Mouse (Mus musculus) kidney, postnatal 0 days (tissue): Measurements from ENCODE around the gene Slc28a1. TPM values are rescaled to one million over a fixed set of nuclear protein-coding genes. Genes with fewer than 3 reads are reported as not detected.
"Not testable (repeated sequence)": the region's sequence is repeated elsewhere in the genome, so short reads cannot be mapped to it uniquely, and the experiment has no call there.

Experiments used
- ATAC-seq: fragments of 200-750 bp; cut with Nextera tagmentation; replicated peaks from 2 replicates; pipeline ENCODE4 v1.8.0; 2017; ENCODE audit warnings: low read depth, moderate number of reproducible peaks, moderate TSS enrichment, moderate library complexity; ENCODE audit not compliant: low FRiP score
- DNase-seq: peaks from one replicate; pipeline ENCODE4 v3.0.0-alpha.2; 2016; ENCODE audit warnings: low spot score
- H3K27ac ChIP-seq: fragments of 300-500 bp; sonication (generic); 2 replicates; pipeline ENCODE4 v1.5.1; 2014; ENCODE audit warnings: mild to moderate bottlenecking
- H3K27me3 ChIP-seq: fragments of 300-500 bp; sonication (generic); 2 replicates; pipeline ENCODE4 v1.6.1; 2014; ENCODE audit warnings: low read length, mixed read lengths; ENCODE audit not compliant: insufficient read depth
- H3K36me3 ChIP-seq: fragments of 300-500 bp; sonication (generic); 2 replicates; pipeline ENCODE4 v1.6.1; 2014; ENCODE audit warnings: low read length, mixed read lengths; ENCODE audit not compliant: insufficient read depth
- H3K4me1 ChIP-seq: fragments of 300-500 bp; sonication (generic); replicated peaks from 2 replicates; pipeline ENCODE4 v1.6.1; 2014; ENCODE audit warnings: antibody characterized with exemption, low read length, mixed read lengths; ENCODE audit not compliant: insufficient read depth
- H3K4me2 ChIP-seq: fragments of 300-500 bp; sonication (generic); 2 replicates; pipeline ENCODE4 v1.6.1; 2014; ENCODE audit warnings: mild to moderate bottlenecking, low read length, moderate library complexity, mixed read lengths
- H3K4me3 ChIP-seq: fragments of 300-500 bp; sonication (generic); replicated peaks from 2 replicates; pipeline ENCODE4 v1.5.1; 2014; ENCODE audit warnings: low read depth, low read length
- H3K9ac ChIP-seq: fragments of 300-500 bp; sonication (generic); 2 replicates; pipeline ENCODE4 v1.6.1; 2014; ENCODE audit warnings: low read depth, low read length
- H3K9me3 ChIP-seq: fragments of 300-500 bp; sonication (generic); replicated peaks from 2 replicates; pipeline ENCODE4 v1.6.1; 2016; ENCODE audit warnings: low read length, inconsistent platforms, mixed read lengths
- CTCF ChIP-seq: IDR thresholded peaks from 2 replicates; pipeline ENCODE4 v1.5.1; 2016; ENCODE audit warnings: antibody characterized with exemption, low read depth, mild to moderate bottlenecking, moderate library complexity
- WGBS: fragments of 180-500 bp; shearing (Covaris S2); extraction: QIAGEN DNeasy Blood & Tissue Kit; methylation state at CpG from one replicate; pipeline ENCODE4 v1.1.7; 2014; 5-methylcytosine and 5-hydroxymethylcytosine counted together
- polyA plus RNA-seq: library from polyadenylated mRNA; unstranded; fragments of >200 nt; fragmentation: Nextera tagmentation; extraction: Ambion mirVana; gene quantifications from 2 replicates; pipeline ENCODE4 v1.2.1, GENCODE M21; 2015

Gene Slc28a1
- polyA plus RNA-seq, 1 experiment from 2014 or later = 1.3 TPM

GRCm38 (mm10) chr7:81153327-81153726 is 38.7 kb downstream of the Slc28a1 start:
- H3K36me3 ChIP-seq = no peaks in the 10 kb centered on the region
- TF ChIP-seq CTCF = no peak
- WGBS = 83% methylated on average over 6 of the region's 6 CpGs
- no peaks in the 10 kb centered on the region for H3K27me3 ChIP-seq
- no peak overlapping the region for H3K9ac ChIP-seq
- ATAC-seq (no peak), DNase-seq (no peak)
- H3K27ac ChIP-seq = no peak overlapping the region
- H3K4me2 ChIP-seq = no peak overlapping the region
- H3K9me3 ChIP-seq = no peaks in the 10 kb centered on the region; the same call in 1 of the 2 replicates
- no peak overlapping the region for H3K4me3 ChIP-seq
- no peaks in the 10 kb centered on the region for H3K4me1 ChIP-seq

GRCm38 (mm10) chr7:81154244-81154643 is 39.6 kb downstream of the Slc28a1 start:
- not testable (repeated sequence) for H3K27ac ChIP-seq, DNase-seq, H3K4me3 ChIP-seq, ATAC-seq, H3K27me3 ChIP-seq, H3K4me2 ChIP-seq, H3K9ac ChIP-seq, H3K9me3 ChIP-seq, H3K4me1 ChIP-seq, H3K36me3 ChIP-seq

GRCm38 (mm10) chr7:81154960-81155359 is 40.4 kb downstream of the Slc28a1 start:
- Histone ChIP-seq H3K4me1 (no peaks in the 10 kb centered on the region), H3K36me3 (no peaks in the 10 kb centered on the region)

GRCm38 (mm10) chr7:81158933-81159332 is 44.3 kb downstream of the Slc28a1 start:
- ATAC-seq = no peak
- no peak overlapping the region for H3K4me2 ChIP-seq
- WGBS = 38% methylated on average over 7 of the region's 7 CpGs

More at GRCm38 (mm10) chr7:81154960-81155359, 40.4 kb downstream of the Slc28a1 start:
- Histone ChIP-seq H3K27me3 (no peaks in the 10 kb centered on the region), H3K27ac (no peak overlapping the region), H3K9me3 (no peaks in the 10 kb centered on the region; the same call in 1 of the 2 replicates), H3K9ac (no peak overlapping the region), H3K4me2 (no peak overlapping the region), H3K4me3 (no peak overlapping the region)
- TF ChIP-seq CTCF = peak; percentile 99
- 0% methylated on average over 3 of the region's 3 CpGs for whole genome bisulfite sequencing
- peak; percentile 92 for DNase-seq
- ATAC-seq = peak; percentile 67; the same call in 1 of the 2 replicates

GRCm38 (mm10) chr7:81161666-81162065 is 47.1 kb downstream of the Slc28a1 start:
- no peaks in the 10 kb centered on the region for H3K27me3 ChIP-seq
- DNase-seq (peak; percentile 59), ATAC-seq (no peak)
- H3K9me3 ChIP-seq = no peaks in the 10 kb centered on the region
- H3K27ac ChIP-seq = no peak overlapping the region
- no peaks in the 10 kb centered on the region for H3K4me1 ChIP-seq
- H3K36me3 ChIP-seq = no peaks in the 10 kb centered on the region
- no peak overlapping the region for H3K9ac ChIP-seq
- H3K4me2 ChIP-seq = no peak overlapping the region
- no peak overlapping the region for H3K4me3 ChIP-seq
- 69% methylated on average over 9 of the region's 9 CpGs for WGBS
- peak; percentile 74 for TF ChIP-seq CTCF

More at GRCm38 (mm10) chr7:81158933-81159332, 44.3 kb downstream of the Slc28a1 start:
- H3K27me3 ChIP-seq = no peaks in the 10 kb centered on the region
- H3K4me1 ChIP-seq = no peaks in the 10 kb centered on the region
- H3K4me3 ChIP-seq = no peak overlapping the region
- no peak overlapping the region for H3K27ac ChIP-seq
- peak; percentile 18 for DNase-seq
- no peak for TF ChIP-seq CTCF
- no peaks in the 10 kb centered on the region for H3K36me3 ChIP-seq
- H3K9me3 ChIP-seq = no peaks in the 10 kb centered on the region
- H3K9ac ChIP-seq = no peak overlapping the region

GRCm38 (mm10) chr7:81162345-81162744 is 47.7 kb downstream of the Slc28a1 start:
- H3K9me3 ChIP-seq = no peaks in the 10 kb centered on the region
- H3K27ac ChIP-seq = no peak overlapping the region
- H3K4me3 ChIP-seq = no peak overlapping the region
- H3K4me1 ChIP-seq = no peaks in the 10 kb centered on the region
- WGBS = 22% methylated on average over 4 of the region's 4 CpGs
- H3K36me3 ChIP-seq = no peaks in the 10 kb centered on the region
- no peak overlapping the region for H3K9ac ChIP-seq
- DNase-seq (peak; percentile 85), ATAC-seq (peak; percentile 38; the same call in 1 of the 2 replicates)
- no peaks in the 10 kb centered on the region for H3K27me3 ChIP-seq
- no peak overlapping the region for H3K4me2 ChIP-seq
- peak; percentile 90 for TF ChIP-seq CTCF

GRCm38 (mm10) chr7:81164411-81164810 is 49.8 kb downstream of the Slc28a1 start:
- ATAC-seq = no peak
- WGBS = 63% methylated on average over 7 of the region's 7 CpGs

More at GRCm38 (mm10) chr7:81164411-81164810, 49.8 kb downstream of the Slc28a1 start:
- H3K4me3 ChIP-seq = no peak overlapping the region
- H3K4me2 ChIP-seq = no peak overlapping the region
- H3K27me3 ChIP-seq = no peaks in the 10 kb centered on the region
- H3K4me1 ChIP-seq = no peaks in the 10 kb centered on the region
- H3K9me3 ChIP-seq = no peaks in the 10 kb centered on the region
- H3K36me3 ChIP-seq = no peaks in the 10 kb centered on the region
- no peak overlapping the region for H3K9ac ChIP-seq
- DNase-seq = no peak
- no peak overlapping the region for H3K27ac ChIP-seq
- TF ChIP-seq CTCF = no peak
